Mouse (Mus musculus) liver, embryonic 14.5 days (tissue): ENCODE data around the gene Bag3. TPM values are rescaled to one million over a fixed set of nuclear protein-coding genes. Genes with fewer than 3 reads are reported as not detected.
A peak's percentile ranks its signal among the peaks of the same experiment; 100 is the strongest.
"Not testable (repeated sequence)": the region's sequence is repeated elsewhere in the genome, so short reads cannot be mapped to it uniquely, and the experiment has no call there.

ENCODE experiments used
- ATAC-seq: fragments of 200-750 bp; cut with Nextera tagmentation; 2 replicates; pipeline ENCODE4 v1.8.0; 2017; ENCODE audit warnings: moderate number of reproducible peaks, mild to moderate bottlenecking, moderate library complexity; ENCODE audit not compliant: insufficient read depth
- DNase-seq, 3 experiments: peaks; one replicate each; pipeline ENCODE4 v3.0.0-alpha.2; 2012 to 2013; ENCODE audit warnings: low read depth in 3 of 3, low spot score in 3 of 3
- H3K27ac ChIP-seq: fragments of 300-500 bp; sonication (generic); 2 replicates; pipeline ENCODE4 v1.5.1; 2014; ENCODE audit warnings: moderate library complexity, mild to moderate bottlenecking, control low read depth, inconsistent platforms
- H3K27me3 ChIP-seq: fragments of 300-500 bp; sonication (generic); 2 replicates; pipeline ENCODE4 v1.6.1; 2014; ENCODE audit warnings: mild to moderate bottlenecking, low read length, moderate library complexity; ENCODE audit not compliant: control insufficient read depth, insufficient read depth
- H3K36me3 ChIP-seq: fragments of 300-500 bp; sonication (generic); replicated peaks from 2 replicates; pipeline ENCODE4 v1.6.1; 2014; ENCODE audit warnings: low read depth; ENCODE audit not compliant: control insufficient read depth, insufficient read depth
- H3K4me1 ChIP-seq, 2 experiments: fragments of 200-500 bp in 1 of 2; fragments of 300-500 bp in 1 of 2; sonication (generic) in 1 of 2; replicated peaks; 2 replicates each; pipeline ENCODE4 v1.6.1; 2012 to 2014; ENCODE audit warnings: antibody characterized with exemption in 1 of 2, inconsistent platforms in 1 of 2, low read length in 1 of 2; ENCODE audit not compliant: control insufficient read depth in 2 of 2, insufficient read depth in 2 of 2
- H3K4me2 ChIP-seq: fragments of 300-500 bp; sonication (generic); 2 replicates; pipeline ENCODE4 v1.6.1; 2014; ENCODE audit warnings: low read depth, mild to moderate bottlenecking, control low read depth, moderate library complexity
- H3K4me3 ChIP-seq, 2 experiments: fragments of 200-500 bp in 1 of 2; fragments of 300-500 bp in 1 of 2; sonication (generic) in 1 of 2; 2 replicates each; pipeline ENCODE4 v1.5.1; 2012 to 2014; ENCODE audit warnings: low read depth in 2 of 2, low read length in 2 of 2, mild to moderate bottlenecking in 2 of 2, control low read depth in 1 of 2, inconsistent platforms in 1 of 2, moderate library complexity in 1 of 2; ENCODE audit not compliant: insufficient read depth in 1 of 2
- H3K9ac ChIP-seq: fragments of 300-500 bp; sonication (generic); replicated peaks from 2 replicates; pipeline ENCODE4 v1.6.1; 2014; ENCODE audit warnings: mild to moderate bottlenecking, control low read depth, moderate library complexity
- H3K9me3 ChIP-seq: fragments of 300-500 bp; sonication (generic); 2 replicates; pipeline ENCODE4 v1.6.1; 2016; ENCODE audit warnings: low read length, mixed read lengths; ENCODE audit not compliant: control insufficient read depth
- CTCF ChIP-seq: IDR thresholded peaks from 2 replicates; pipeline ENCODE4 v1.5.1; 2016; ENCODE audit warnings: antibody characterized with exemption, low read depth, control low read depth
- EP300 ChIP-seq: IDR thresholded peaks from 2 replicates; pipeline ENCODE4 v1.6.1; 2016; ENCODE audit warnings: antibody characterized with exemption, low read depth
- WGBS: fragments of 180-500 bp; shearing (Covaris S2); extraction: QIAGEN DNeasy Blood & Tissue Kit; methylation state at CpG from one replicate; pipeline ENCODE4 v1.1.7; 2014; ENCODE audit not compliant: insufficient replicate concordance; 5-methylcytosine and 5-hydroxymethylcytosine counted together
- polyA plus RNA-seq, 2 experiments: library from polyadenylated mRNA; depleted of rRNA in 1 of 2; stranded (reverse) in 1 of 2; unstranded in 1 of 2; fragments of >200 nt; fragmentation: Nextera tagmentation in 1 of 2; extraction: Ambion mirVana in 1 of 2; gene quantifications; 2 replicates each; pipeline versions ENCODE4 v1.2.1 to v1.2.3; 2012 to 2014

The Bag3 gene
- polyA plus RNA-seq, 2 experiments: 2.7 to 3.0 TPM

GRCm38 (mm10) chr7:128569987-128570656 lies 46.7 kb downstream of the Bag3 start:
- Histone ChIP-seq H3K27me3 (no peaks in the 10 kb centered on the region), H3K4me2 (no peak overlapping the region), H3K27ac (no peak overlapping the region), H3K4me1 (peaks cover 0 to 7% of the 10 kb centered on the region in 2 experiments; a peak in 1 of 4 replicates), H3K9ac (no peak overlapping the region), H3K36me3 (no peaks in the 10 kb centered on the region), H3K4me3 (no peak overlapping the region), H3K9me3 (no peaks in the 10 kb centered on the region)
- DNase-seq (peak in 2 of 3 experiments; percentile 45 to 49), ATAC-seq (no peak)
- TF ChIP-seq CTCF (no peak), EP300 (no peak)
- WGBS: 43% methylated on average over 8 of the region's 8 CpGs

- H3K9ac ChIP-seq, H3K4me2 ChIP-seq, H3K27ac ChIP-seq, H3K4me3 ChIP-seq, H3K27me3 ChIP-seq, DNase-seq, H3K36me3 ChIP-seq, ATAC-seq, H3K9me3 ChIP-seq, H3K4me1 ChIP-seq: not testable (repeated sequence)
- WGBS: 71% methylated on average over 7 of the region's 7 CpGs
These were observed 47.2 kb downstream of the Bag3 start for GRCm38 (mm10) chr7:128570657-128571056.

GRCm38 (mm10) chr7:128572030-128572429 lies 48.6 kb downstream of the Bag3 start:
- 68% methylated on average over 4 of the region's 4 CpGs for WGBS
- H3K4me3 ChIP-seq: no peak overlapping the region
- DNase-seq (no peak), ATAC-seq (no peak)
- H3K27ac ChIP-seq: no peak overlapping the region
- H3K4me2 ChIP-seq: no peak overlapping the region
- no peak overlapping the region for H3K9ac ChIP-seq
- H3K9me3 ChIP-seq: no peaks in the 10 kb centered on the region
- H3K27me3 ChIP-seq: no peaks in the 10 kb centered on the region
- H3K4me1 ChIP-seq: peaks cover 0 to 7% of the 10 kb centered on the region in 2 experiments; a peak in 1 of 4 replicates
- H3K36me3 ChIP-seq: no peaks in the 10 kb centered on the region
- no peak for TF ChIP-seq CTCF
- TF ChIP-seq EP300: no peak

- WGBS: 69% methylated on average over 5 of the region's 5 CpGs
- Histone ChIP-seq H3K4me3 (no peak overlapping the region), H3K36me3 (no peaks in the 10 kb centered on the region), H3K4me1 (peaks cover 6 to 11% of the 10 kb centered on the region in 2 experiments; a peak in 3 of 4 replicates), H3K9me3 (no peaks in the 10 kb centered on the region), H3K27ac (no peak overlapping the region), H3K9ac (no peak overlapping the region), H3K27me3 (no peaks in the 10 kb centered on the region), H3K4me2 (no peak overlapping the region)
- ATAC-seq (no peak), DNase-seq (no peak)
- no peak for TF ChIP-seq CTCF
- no peak for TF ChIP-seq EP300
These were observed 51.8 kb downstream of the Bag3 start for GRCm38 (mm10) chr7:128575211-128575610.

- DNase-seq (no peak), ATAC-seq (no peak)
- H3K4me3 ChIP-seq: no peak overlapping the region
These were observed 52.4 kb downstream of the Bag3 start for GRCm38 (mm10) chr7:128575794-128576193.

More at GRCm38 (mm10) chr7:128575794-128576193, 52.4 kb downstream of the Bag3 start:
- Histone ChIP-seq H3K27me3 (no peaks in the 10 kb centered on the region), H3K27ac (no peak overlapping the region), H3K4me2 (no peak overlapping the region), H3K4me1 (peaks cover 6 to 16% of the 10 kb centered on the region in 2 experiments; a peak in 3 of 4 replicates), H3K9me3 (no peaks in the 10 kb centered on the region), H3K36me3 (no peaks in the 10 kb centered on the region), H3K9ac (no peak overlapping the region)
- TF ChIP-seq EP300 (no peak), CTCF (no peak)
- WGBS: 71% methylated on average over 2 of the region's 2 CpGs
